Mouse (Mus musculus): ENCODE measurements around the gene Lsm7. TPM values are rescaled to one million over a fixed set of nuclear protein-coding genes. Genes with fewer than 3 reads are reported as not detected.
A peak's percentile ranks its signal among the peaks of the same experiment; 100 is the strongest.

Gene Lsm7
- polyA plus RNA-seq, 1 experiment from 2014 or later: 254 TPM

DNA sequence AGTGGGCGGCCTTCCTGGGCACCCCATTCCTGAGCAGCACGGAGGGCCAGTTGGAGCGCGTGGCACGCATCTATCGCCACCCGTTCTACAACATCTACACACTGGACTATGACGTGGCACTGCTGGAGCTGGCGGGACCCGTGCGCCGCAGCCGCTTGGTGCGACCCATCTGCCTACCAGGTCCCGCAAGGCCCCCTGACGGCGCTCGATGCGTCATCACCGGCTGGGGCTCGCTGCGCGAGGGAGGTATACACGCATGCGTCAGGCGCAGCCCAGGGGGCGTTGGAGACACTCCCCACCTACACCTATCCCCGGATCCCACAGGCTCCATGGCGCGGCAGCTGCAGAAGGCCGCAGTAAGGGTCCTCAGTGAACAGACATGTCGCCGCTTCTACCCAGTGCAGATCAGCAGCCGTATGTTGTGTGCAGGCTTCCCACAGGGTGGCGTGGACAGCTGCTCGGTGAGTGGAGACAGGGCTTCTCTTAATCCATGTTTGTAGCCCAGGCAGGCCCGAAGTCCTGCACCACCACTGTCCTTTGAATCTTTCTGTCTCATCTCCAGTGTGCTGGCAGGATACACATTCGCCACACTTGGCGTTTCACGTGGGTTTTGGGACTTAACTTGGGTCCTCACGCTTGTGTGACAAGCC lies 43.0 kb upstream of the Lsm7 start:
- no peak overlapping the region for H3K4me3 ChIP-seq
- peaks cover 21% of the 10 kb centered on the region; the same call in 1 of the 2 replicates for H3K36me3 ChIP-seq
- 32% methylated on average over 41 of the region's 41 CpGs for WGBS
- H3K27ac ChIP-seq: no peak overlapping the region
- no peak overlapping the region for H3K9ac ChIP-seq
- H3K27me3 ChIP-seq: no peaks in the 10 kb centered on the region
- H3K9me3 ChIP-seq: no peaks in the 10 kb centered on the region
- H3K4me1 ChIP-seq: peaks cover 15% of the 10 kb centered on the region
- no peak for ATAC-seq (ENCODE audit: borderline replicate concordance, extremely low read depth, low FRiP score, low TSS enrichment)
- no peak overlapping the region for H3K4me2 ChIP-seq

DNA sequence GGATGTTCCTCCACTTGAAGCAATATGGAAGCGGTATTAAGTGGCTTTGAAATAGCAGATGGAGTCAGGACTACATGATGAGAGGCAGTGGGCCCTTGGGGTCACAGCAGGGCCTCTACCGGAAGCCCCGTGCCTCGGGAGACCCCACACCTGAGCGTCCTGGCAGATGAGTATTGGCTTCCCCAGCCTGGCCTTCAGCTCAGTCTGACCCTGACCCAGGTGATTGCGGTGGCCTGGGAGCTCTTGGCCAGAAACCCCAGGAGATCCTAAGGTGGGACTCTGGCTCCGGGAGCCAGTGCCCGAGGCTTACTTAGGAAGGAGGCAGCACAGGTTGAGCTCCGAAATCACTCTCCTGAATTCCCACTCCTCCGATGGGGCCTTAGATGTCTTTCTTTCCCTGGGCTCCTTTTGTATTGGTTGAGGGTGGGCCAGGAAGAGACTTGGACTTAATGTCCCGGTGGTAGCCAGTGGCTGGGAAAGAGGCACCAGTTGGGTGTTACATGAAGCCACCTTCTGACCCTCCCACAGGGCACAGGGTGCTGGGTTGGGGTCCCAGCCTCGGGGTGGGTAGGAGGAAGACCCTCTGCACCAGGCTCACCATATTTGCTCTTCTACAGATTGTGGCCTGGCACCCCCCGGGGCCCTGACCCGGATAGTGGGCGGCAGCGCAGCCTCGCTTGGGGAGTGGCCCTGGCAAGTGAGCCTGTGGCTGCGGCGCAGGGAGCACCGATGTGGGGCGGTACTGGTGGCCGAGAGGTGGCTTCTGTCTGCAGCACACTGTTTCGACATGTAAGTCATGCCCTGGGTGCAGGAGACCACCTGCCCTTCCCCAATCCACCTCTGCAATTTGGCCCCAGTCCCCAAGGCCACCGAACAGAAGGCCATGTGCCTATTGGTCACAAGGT lies 41.8 kb upstream of the Lsm7 start:
- Histone ChIP-seq H3K36me3 (peaks cover 11% of the 10 kb centered on the region; the same call in 1 of the 2 replicates), H3K27ac (no peak overlapping the region), H3K27me3 (no peaks in the 10 kb centered on the region), H3K4me2 (no peak overlapping the region), H3K4me3 (no peak overlapping the region), H3K4me1 (peaks cover 15% of the 10 kb centered on the region), H3K9me3 (no peaks in the 10 kb centered on the region), H3K9ac (no peak overlapping the region)
- WGBS: 66% methylated on average over 24 of the region's 24 CpGs
- ATAC-seq (ENCODE audit: borderline replicate concordance, extremely low read depth, low FRiP score, low TSS enrichment): no peak

DNA sequence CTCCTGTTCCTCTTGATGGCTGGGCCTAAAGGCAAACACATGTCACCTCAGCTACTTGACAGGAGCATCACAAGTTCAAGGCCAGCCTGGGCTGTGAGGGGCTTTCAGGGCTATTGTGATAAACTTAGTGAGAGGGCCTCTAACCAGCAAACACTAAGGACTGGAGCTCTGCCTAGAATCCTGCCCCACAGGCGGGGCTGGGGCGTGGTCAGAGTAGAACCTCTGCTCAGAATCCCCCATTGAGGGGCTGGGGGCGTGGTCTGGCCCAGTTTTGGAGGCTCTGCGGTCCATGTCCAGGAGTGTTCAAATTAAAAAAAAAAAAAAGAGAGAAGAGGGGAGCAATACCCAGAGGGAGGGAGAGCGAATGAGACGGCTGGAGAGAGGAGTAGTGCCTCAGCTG lies 40.7 kb upstream of the Lsm7 start:
- Histone ChIP-seq H3K27me3 (peaks cover 4% of the 10 kb centered on the region), H3K36me3 (peaks cover 10% of the 10 kb centered on the region; the same call in 1 of the 2 replicates), H3K9me3 (no peaks in the 10 kb centered on the region), H3K4me3 (no peak overlapping the region), H3K4me1 (peaks cover 9% of the 10 kb centered on the region), H3K27ac (no peak overlapping the region), H3K9ac (no peak overlapping the region), H3K4me2 (no peak overlapping the region)
- no peak for ATAC-seq (ENCODE audit: borderline replicate concordance, extremely low read depth, low FRiP score, low TSS enrichment)
- 75% methylated on average over 6 of the region's 6 CpGs for WGBS

DNA sequence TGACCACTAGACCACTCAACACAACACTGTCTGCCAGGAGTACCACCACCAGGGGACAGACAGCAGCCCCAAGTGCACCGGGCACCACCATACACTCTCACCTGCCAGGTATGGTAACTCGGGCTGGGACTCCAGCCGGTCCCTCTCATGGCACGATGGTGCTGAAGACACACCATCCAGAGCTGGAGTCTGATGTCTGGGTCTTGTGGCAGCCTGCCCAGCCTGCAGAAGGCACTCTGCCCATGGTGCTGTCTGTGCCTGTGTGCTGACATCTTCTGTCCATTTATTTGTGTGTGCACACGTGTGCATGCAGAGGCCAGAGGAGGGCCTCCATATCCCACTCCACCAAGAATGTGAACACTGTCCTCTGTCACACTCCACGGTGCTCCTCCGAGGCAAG lies 40.1 kb upstream of the Lsm7 start:
- 77% methylated on average over 7 of the region's 7 CpGs for WGBS
- ATAC-seq (ENCODE audit: borderline replicate concordance, extremely low read depth, low FRiP score, low TSS enrichment): no peak

DNA sequence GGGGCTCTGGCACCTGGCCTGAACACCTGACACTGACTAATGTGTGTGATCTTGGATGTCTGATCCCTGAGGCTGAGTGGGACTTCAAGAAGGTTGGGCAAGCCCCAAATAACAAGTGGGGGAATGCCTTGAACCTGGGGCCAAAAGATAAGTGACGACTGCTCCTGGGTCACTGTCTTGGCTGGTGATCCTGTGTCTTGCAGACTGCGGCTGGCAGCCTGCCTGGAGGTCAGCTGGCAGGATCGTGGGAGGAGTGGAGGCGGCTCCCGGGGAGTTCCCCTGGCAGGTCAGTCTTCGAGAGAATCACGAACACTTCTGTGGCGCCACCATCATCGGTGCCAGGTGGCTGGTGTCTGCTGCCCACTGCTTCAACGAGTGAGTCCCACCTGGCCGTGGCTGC lies 32.2 kb upstream of the Lsm7 start:
- 28% methylated on average over 11 of the region's 11 CpGs for WGBS
- Histone ChIP-seq H3K27ac (no peak overlapping the region), H3K27me3 (peaks cover 36% of the 10 kb centered on the region)

More for the DNA sequence above, 40.1 kb upstream of the Lsm7 start:
- Histone ChIP-seq H3K36me3 (peaks cover 10% of the 10 kb centered on the region; the same call in 1 of the 2 replicates), H3K27ac (no peak overlapping the region), H3K4me3 (no peak overlapping the region), H3K9me3 (no peaks in the 10 kb centered on the region), H3K4me2 (no peak overlapping the region), H3K9ac (no peak overlapping the region), H3K4me1 (peaks cover 9% of the 10 kb centered on the region), H3K27me3 (peaks cover 10% of the 10 kb centered on the region)

DNA sequence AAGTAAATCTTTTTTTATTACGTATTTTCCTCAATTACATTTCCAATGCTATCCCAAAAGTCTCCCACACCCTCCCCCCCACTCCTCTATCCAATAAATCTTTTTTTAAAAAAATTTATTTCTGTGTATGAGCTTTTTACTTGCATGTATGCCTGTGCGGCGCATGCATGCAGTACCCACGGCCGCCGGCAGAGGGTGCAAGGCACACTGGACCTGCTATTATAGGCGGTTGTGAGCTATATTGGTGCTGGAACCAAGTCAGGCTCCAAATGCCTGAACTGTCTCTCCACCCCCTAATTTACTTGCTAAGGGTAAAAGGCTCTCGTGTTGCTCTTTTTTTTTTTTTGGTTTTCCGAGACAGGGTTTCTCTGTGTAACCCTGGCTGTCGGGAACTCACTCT lies 26.3 kb upstream of the Lsm7 start:
- Histone ChIP-seq H3K4me2 (no peak overlapping the region), H3K27ac (no peak overlapping the region), H3K4me1 (no peaks in the 10 kb centered on the region), H3K27me3 (no peaks in the 10 kb centered on the region), H3K9me3 (no peaks in the 10 kb centered on the region), H3K9ac (no peak overlapping the region), H3K36me3 (no peaks in the 10 kb centered on the region), H3K4me3 (no peak overlapping the region)
- 22% methylated on average over 10 of the region's 10 CpGs for WGBS
- ATAC-seq (ENCODE audit: borderline replicate concordance, extremely low read depth, low FRiP score, low TSS enrichment): no peak

More for the DNA sequence above, 32.2 kb upstream of the Lsm7 start:
- Histone ChIP-seq H3K9ac (no peak overlapping the region), H3K4me3 (no peak overlapping the region), H3K4me2 (no peak overlapping the region), H3K4me1 (0 out of 2 replicates have a peak, but pooled peaks cover 4% of the 10 kb centered on the region), H3K9me3 (no peaks in the 10 kb centered on the region), H3K36me3 (no peaks in the 10 kb centered on the region)
- ATAC-seq (ENCODE audit: borderline replicate concordance, extremely low read depth, low FRiP score, low TSS enrichment): no peak

DNA sequence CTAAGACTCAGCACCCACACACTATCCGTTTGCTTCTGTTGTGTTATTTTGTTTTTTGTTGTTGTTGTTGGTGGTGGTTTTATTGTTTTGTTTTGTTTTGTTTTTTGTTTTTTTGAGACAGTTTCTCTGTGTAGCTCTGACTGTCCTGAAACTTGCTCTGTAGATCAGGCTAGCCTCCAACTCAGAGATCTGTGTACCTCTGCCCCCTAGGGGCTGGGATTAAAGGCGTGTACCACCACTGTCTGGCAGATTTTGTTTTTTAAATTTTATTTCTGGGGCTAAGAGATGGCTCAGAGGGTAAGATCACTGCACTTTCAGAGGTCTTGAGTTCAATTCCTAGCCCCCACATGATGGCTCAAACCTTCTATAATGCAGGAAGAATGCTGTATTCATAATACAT lies 25.9 kb upstream of the Lsm7 start:
- Histone ChIP-seq H3K9ac (no peak overlapping the region), H3K4me3 (no peak overlapping the region), H3K9me3 (no peaks in the 10 kb centered on the region), H3K4me1 (no peaks in the 10 kb centered on the region), H3K36me3 (no peaks in the 10 kb centered on the region), H3K27me3 (no peaks in the 10 kb centered on the region), H3K4me2 (no peak overlapping the region), H3K27ac (no peak overlapping the region)
- ATAC-seq (ENCODE audit: borderline replicate concordance, extremely low read depth, low FRiP score, low TSS enrichment): no peak
- WGBS: 67% methylated on average over 2 of the region's 2 CpGs

DNA sequence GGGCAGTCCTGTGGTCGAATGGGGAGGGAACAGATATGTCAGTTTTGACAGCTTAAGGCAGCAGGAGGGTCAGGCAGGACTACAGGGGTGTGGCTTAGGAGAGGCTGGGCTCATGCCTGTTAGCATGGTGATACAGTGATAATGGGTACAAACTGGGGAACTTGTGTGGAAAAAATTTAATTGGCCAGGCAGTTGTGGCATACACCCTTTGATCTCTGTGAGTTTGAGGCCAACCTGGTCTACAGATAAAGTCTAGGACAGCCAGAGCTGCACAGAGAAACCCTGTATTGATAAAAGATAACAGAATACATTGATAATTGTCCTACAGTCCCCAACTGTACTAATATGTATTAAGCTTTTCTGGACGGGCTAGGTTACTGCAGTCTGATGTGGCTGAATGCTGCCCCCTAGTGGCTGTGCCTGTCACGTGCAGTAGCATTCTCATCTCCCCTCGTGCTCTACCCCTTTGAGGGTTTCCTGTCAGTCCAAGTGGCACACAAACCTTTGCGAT lies 25.2 kb upstream of the Lsm7 start:
- Histone ChIP-seq H3K27ac (no peak overlapping the region), H3K4me1 (no peaks in the 10 kb centered on the region), H3K4me3 (no peak overlapping the region), H3K4me2 (no peak overlapping the region), H3K9me3 (no peaks in the 10 kb centered on the region), H3K27me3 (no peaks in the 10 kb centered on the region), H3K36me3 (no peaks in the 10 kb centered on the region), H3K9ac (no peak overlapping the region)
- WGBS: 5% methylated on average over 5 of the region's 5 CpGs
- peak; percentile 27; the same call in 1 of the 2 replicates for ATAC-seq (ENCODE audit: borderline replicate concordance, extremely low read depth, low FRiP score, low TSS enrichment)

DNA sequence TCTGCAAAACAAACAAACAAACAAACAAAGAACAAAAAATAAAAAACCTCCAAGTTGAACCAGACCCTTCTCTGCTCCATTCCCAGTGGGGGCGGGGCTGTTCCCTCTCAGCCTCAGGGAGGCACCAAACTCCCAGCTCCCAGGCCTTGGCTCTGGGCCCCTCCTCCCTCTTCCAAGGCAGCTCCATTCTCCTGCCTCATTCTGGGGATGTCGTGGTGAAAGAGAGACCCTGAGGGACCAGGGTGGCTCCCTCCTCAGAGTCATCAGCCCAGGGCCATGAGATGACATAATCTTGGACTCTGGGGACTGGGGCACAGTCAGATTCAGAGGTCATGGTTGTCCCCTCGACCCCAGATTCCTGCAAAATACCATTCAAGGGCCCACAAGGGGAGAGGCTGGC lies 21.6 kb upstream of the Lsm7 start:
- WGBS: 32% methylated on average over 3 of the region's 3 CpGs
- Histone ChIP-seq H3K9ac (no peak overlapping the region), H3K9me3 (no peaks in the 10 kb centered on the region), H3K27ac (no peak overlapping the region), H3K4me3 (no peak overlapping the region), H3K36me3 (no peaks in the 10 kb centered on the region), H3K4me1 (no peaks in the 10 kb centered on the region), H3K4me2 (no peak overlapping the region), H3K27me3 (peaks cover 10% of the 10 kb centered on the region; the same call in 1 of the 2 replicates)
- no peak for ATAC-seq (ENCODE audit: borderline replicate concordance, extremely low read depth, low FRiP score, low TSS enrichment)

DNA sequence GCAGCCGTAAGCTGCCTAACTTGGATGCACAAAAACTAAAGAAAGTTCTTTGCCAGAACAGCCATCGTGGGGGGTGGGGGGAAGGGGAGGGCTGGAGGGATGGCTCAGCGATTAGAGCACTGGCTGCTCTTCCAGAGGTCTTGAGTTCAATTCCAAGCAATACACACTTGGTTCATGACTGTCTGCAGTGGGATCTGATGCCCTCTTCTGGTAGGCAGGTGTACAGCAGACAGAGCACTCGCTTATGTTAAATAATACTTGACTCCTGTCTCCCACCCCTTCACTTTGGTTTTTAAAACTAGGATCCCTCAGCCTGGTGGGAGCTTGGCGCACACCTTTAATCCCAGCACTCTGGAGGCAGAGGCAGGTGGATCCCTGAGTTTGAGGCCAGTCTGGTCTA lies 21.0 kb upstream of the Lsm7 start:
- peaks cover 10% of the 10 kb centered on the region; the same call in 1 of the 2 replicates for H3K27me3 ChIP-seq
- WGBS: 25% methylated on average over 5 of the region's 5 CpGs
- H3K27ac ChIP-seq: no peak overlapping the region
- H3K9ac ChIP-seq: no peak overlapping the region
- no peaks in the 10 kb centered on the region for H3K4me1 ChIP-seq
- no peak for ATAC-seq (ENCODE audit: borderline replicate concordance, extremely low read depth, low FRiP score, low TSS enrichment)
- H3K4me2 ChIP-seq: no peak overlapping the region
- H3K9me3 ChIP-seq: no peaks in the 10 kb centered on the region
- H3K36me3 ChIP-seq: no peaks in the 10 kb centered on the region
- no peak overlapping the region for H3K4me3 ChIP-seq

DNA sequence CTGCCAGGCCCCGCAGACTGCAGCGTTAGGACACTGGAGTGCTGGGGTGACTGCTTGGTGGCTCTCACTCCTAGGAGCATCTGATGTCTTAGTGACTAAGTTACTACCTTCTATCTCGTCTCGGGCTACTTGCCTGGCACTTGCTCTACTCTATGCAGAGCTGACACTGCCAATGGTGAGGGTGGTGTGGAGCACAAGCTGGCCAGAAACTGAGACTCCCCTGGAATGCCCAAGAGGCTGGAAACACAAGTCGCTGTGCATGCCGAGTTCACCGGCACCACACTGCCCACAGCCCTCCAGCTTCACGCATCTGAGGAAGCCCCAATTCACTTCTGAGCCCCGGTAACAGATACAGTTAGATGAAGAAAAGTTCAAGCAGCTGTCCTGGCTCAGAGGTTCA lies 19.0 kb upstream of the Lsm7 start:
- Histone ChIP-seq H3K4me1 (no peaks in the 10 kb centered on the region), H3K4me2 (no peak overlapping the region), H3K36me3 (no peaks in the 10 kb centered on the region), H3K27me3 (peaks cover 10% of the 10 kb centered on the region; the same call in 1 of the 2 replicates), H3K9me3 (no peaks in the 10 kb centered on the region), H3K9ac (no peak overlapping the region), H3K4me3 (no peak overlapping the region), H3K27ac (no peak overlapping the region)
- ATAC-seq (ENCODE audit: borderline replicate concordance, extremely low read depth, low FRiP score, low TSS enrichment): no peak
- WGBS: 71% methylated on average over 9 of the region's 9 CpGs

DNA sequence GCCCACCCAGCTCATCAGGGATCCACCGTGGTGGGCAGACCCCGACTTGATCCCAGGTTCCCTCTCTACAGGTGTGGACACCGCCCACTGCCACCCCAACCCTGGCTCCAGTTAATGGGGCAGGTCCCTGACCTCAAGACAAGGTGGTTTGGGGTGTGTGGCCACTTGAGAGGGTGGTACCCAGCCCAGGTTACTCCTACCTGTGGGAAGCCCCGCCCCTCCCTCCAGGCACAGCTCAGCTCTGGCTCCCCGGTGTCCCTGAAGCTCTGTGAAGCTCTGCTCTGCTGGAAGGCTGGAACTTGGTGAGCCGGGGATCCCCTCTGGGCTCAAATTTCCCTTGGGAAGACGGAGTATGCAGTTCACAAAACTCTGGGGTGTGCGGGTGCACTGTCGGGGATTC lies 16.6 kb upstream of the Lsm7 start, which contains the start of gene Tmprss9:
TSS of gene Tmprss9 (plus strand) at position 268 of the 400 bp plus-strand sequence.
- WGBS: 21% methylated on average over 9 of the region's 9 CpGs
- Histone ChIP-seq H3K27ac (no peak within 1 kb of the TSS), H3K9ac (no peak within 1 kb of the TSS), H3K36me3 (no peaks in the 10 kb centered on the region; the same call in 1 of the 2 replicates), H3K4me1 (no peaks in the 10 kb centered on the region), H3K4me2 (no peak within 1 kb of the TSS), H3K9me3 (no peaks in the 10 kb centered on the region), H3K27me3 (peaks cover 10% of the 10 kb centered on the region; the same call in 1 of the 2 replicates), H3K4me3 (no peak within 1 kb of the TSS)
- no peak for ATAC-seq (ENCODE audit: borderline replicate concordance, extremely low read depth, low FRiP score, low TSS enrichment)

All from lung, embryonic 15.5 days (tissue).